Mouse (Mus musculus) heart, postnatal 0 days (tissue): ENCODE results near the gene Bnip1. TPM values are rescaled to one million over a fixed set of nuclear protein-coding genes. Genes with fewer than 3 reads are reported as not detected.

Experiments
- ATAC-seq: fragments of 200-750 bp; cut with Nextera tagmentation; 2 replicates; pipeline ENCODE4 v1.8.0; 2017; ENCODE audit warnings: low read depth, moderate number of reproducible peaks, moderate library complexity; ENCODE audit not compliant: insufficient read depth
- DNase-seq: peaks from one replicate; pipeline ENCODE4 v3.0.0-alpha.2; 2016; ENCODE audit warnings: low spot score
- H3K27ac ChIP-seq: fragments of 300-500 bp; sonication (generic); 2 replicates; pipeline ENCODE4 v1.5.1; 2014; ENCODE audit warnings: low read depth, mild to moderate bottlenecking
- H3K27me3 ChIP-seq: fragments of 300-500 bp; sonication (generic); 2 replicates; pipeline ENCODE4 v1.6.1; 2014; ENCODE audit warnings: low read length, mixed read lengths; ENCODE audit not compliant: control insufficient read depth, insufficient read depth
- H3K36me3 ChIP-seq: fragments of 300-500 bp; sonication (generic); replicated peaks from 2 replicates; pipeline ENCODE4 v1.6.1; 2014; ENCODE audit warnings: low read length, mixed read lengths; ENCODE audit not compliant: control insufficient read depth, insufficient read depth
- H3K4me1 ChIP-seq: fragments of 300-500 bp; sonication (generic); 2 replicates; pipeline ENCODE4 v1.6.1; 2014; ENCODE audit warnings: antibody characterized with exemption; ENCODE audit not compliant: control insufficient read depth, insufficient read depth
- H3K4me2 ChIP-seq: fragments of 300-500 bp; sonication (generic); 2 replicates; pipeline ENCODE4 v1.6.1; 2014; ENCODE audit warnings: low read depth, mild to moderate bottlenecking, low read length, moderate library complexity
- H3K4me3 ChIP-seq: fragments of 300-500 bp; sonication (generic); 2 replicates; pipeline ENCODE4 v1.5.1; 2014; ENCODE audit warnings: low read depth, low read length
- H3K9ac ChIP-seq: fragments of 300-500 bp; sonication (generic); replicated peaks from 2 replicates; pipeline ENCODE4 v1.6.1; 2014; ENCODE audit warnings: low read depth, low read length, mixed read lengths
- H3K9me3 ChIP-seq: fragments of 300-500 bp; sonication (generic); replicated peaks from 2 replicates; pipeline ENCODE4 v1.6.1; 2016; ENCODE audit warnings: low read length; ENCODE audit not compliant: control insufficient read depth
- CTCF ChIP-seq: IDR thresholded peaks from 2 replicates; pipeline ENCODE4 v1.5.1; 2016; ENCODE audit warnings: antibody characterized with exemption, control low read depth, low read depth
- EP300 ChIP-seq: IDR thresholded peaks from 2 replicates; pipeline ENCODE4 v1.6.1; 2016; ENCODE audit warnings: antibody characterized with exemption, low read depth
- WGBS: fragments of 180-500 bp; shearing (Covaris S2); extraction: QIAGEN DNeasy Blood & Tissue Kit; methylation state at CpG from one replicate; pipeline ENCODE4 v1.1.7; 2014; 5-methylcytosine and 5-hydroxymethylcytosine counted together
- polyA plus RNA-seq: library from polyadenylated mRNA; unstranded; fragments of >200 nt; fragmentation: Nextera tagmentation; extraction: Ambion mirVana; gene quantifications from 2 replicates; pipeline ENCODE4 v1.2.1, GENCODE M21; 2015
- total RNA-seq: library from RNA; depleted of rRNA; stranded (reverse); fragments of >200 nt; gene quantifications from 2 replicates; pipeline ENCODE4 v1.2.3, GENCODE M21; 2014; ENCODE audit warnings: low replicate concordance; rRNA removed

The Bnip1 gene
- total and polyA plus RNA-seq, 2 experiments from 2014 or later, result 50.5 to 58.6 TPM

- H3K4me2 ChIP-seq, result peak overlapping the region; percentile 74
- no peak for TF ChIP-seq CTCF
- TF ChIP-seq EP300, result no peak
- H3K27ac ChIP-seq, result peak overlapping the region; percentile 94
- ATAC-seq (no peak), DNase-seq (no peak)
- peaks cover 15% of the 10 kb centered on the region; the same call in 1 of the 2 replicates for H3K4me1 ChIP-seq
- peak overlapping the region; percentile 79 for H3K4me3 ChIP-seq
- 2% methylated on average over 82 of the region's 87 CpGs for WGBS
- H3K9me3 ChIP-seq, result no peaks in the 10 kb centered on the region
- H3K27me3 ChIP-seq, result peaks cover 66% of the 10 kb centered on the region
- peaks cover 26% of the 10 kb centered on the region; the same call in 1 of the 2 replicates for H3K36me3 ChIP-seq
- peak overlapping the region; percentile 98 for H3K9ac ChIP-seq
Observed at GRCm38 (mm10) chr17:26838911-26839717, 58.2 kb downstream of the Bnip1 start.

GRCm38 (mm10) chr17:26839718-26840438, 59.0 kb downstream of the Bnip1 start:
- TF ChIP-seq CTCF (no peak), EP300 (no peak)

GRCm38 (mm10) chr17:26840439-26840780, 59.5 kb downstream of the Bnip1 start:
- Histone ChIP-seq H3K27me3 (peaks cover 75% of the 10 kb centered on the region), H3K9me3 (no peaks in the 10 kb centered on the region), H3K36me3 (peaks cover 19% of the 10 kb centered on the region; the same call in 1 of the 2 replicates), H3K27ac (peak overlapping the region; percentile 94), H3K4me2 (peak overlapping the region; percentile 74), H3K4me1 (peaks cover 11% of the 10 kb centered on the region; the same call in 1 of the 2 replicates), H3K4me3 (peak overlapping the region; percentile 79), H3K9ac (peak overlapping the region; percentile 98)
- 17% methylated on average over 9 of the region's 9 CpGs for WGBS
- DNase-seq (no peak), ATAC-seq (no peak)
- no peak for TF ChIP-seq EP300
- no peak for TF ChIP-seq CTCF

More at GRCm38 (mm10) chr17:26839718-26840438, 59.0 kb downstream of the Bnip1 start:
- peak overlapping the region; percentile 74 for H3K4me2 ChIP-seq
- peak overlapping the region; percentile 79 for H3K4me3 ChIP-seq
- peaks cover 19% of the 10 kb centered on the region; the same call in 1 of the 2 replicates for H3K36me3 ChIP-seq
- H3K9me3 ChIP-seq, result no peaks in the 10 kb centered on the region
- 6% methylated on average over 26 of the region's 26 CpGs for WGBS
- DNase-seq, result peak; percentile 12
- H3K27ac ChIP-seq, result peak overlapping the region; percentile 94
- H3K4me1 ChIP-seq, result peaks cover 15% of the 10 kb centered on the region; the same call in 1 of the 2 replicates
- peak overlapping the region; percentile 98 for H3K9ac ChIP-seq
- peaks cover 73% of the 10 kb centered on the region for H3K27me3 ChIP-seq
- no peak for ATAC-seq

GRCm38 (mm10) chr17:26840922-26841731, 60.3 kb downstream of the Bnip1 start:
- TF ChIP-seq CTCF, result no peak
- no peak for TF ChIP-seq EP300
- Histone ChIP-seq H3K9me3 (no peaks in the 10 kb centered on the region), H3K4me2 (peak overlapping the region; percentile 74), H3K4me3 (peak overlapping the region; percentile 79), H3K27ac (peak overlapping the region; percentile 94), H3K4me1 (peaks cover 8% of the 10 kb centered on the region; the same call in 1 of the 2 replicates), H3K9ac (peak overlapping the region; percentile 98), H3K27me3 (peaks cover 76% of the 10 kb centered on the region), H3K36me3 (peaks cover 19% of the 10 kb centered on the region; the same call in 1 of the 2 replicates)
- ATAC-seq (peak; percentile 94), DNase-seq (peak; percentile 95)
- WGBS, result 4% methylated on average over 48 of the region's 48 CpGs

GRCm38 (mm10) chr17:26841981-26842380, 61.1 kb downstream of the Bnip1 start:
- 6% methylated on average over 5 of the region's 5 CpGs for WGBS
- peak overlapping the region; percentile 73 for H3K9ac ChIP-seq
- H3K9me3 ChIP-seq, result no peaks in the 10 kb centered on the region
- ATAC-seq, result peak; percentile 7
- 0 out of 2 replicates have a peak, but pooled peaks cover 7% of the 10 kb centered on the region for H3K4me1 ChIP-seq
- TF ChIP-seq CTCF (no peak), EP300 (no peak)
- H3K4me3 ChIP-seq, result peak overlapping the region; percentile 79
- H3K27ac ChIP-seq, result peak overlapping the region; percentile 94
- H3K27me3 ChIP-seq, result peaks cover 68% of the 10 kb centered on the region
- peak; percentile 66 for DNase-seq
- H3K4me2 ChIP-seq, result peak overlapping the region; percentile 70
- H3K36me3 ChIP-seq, result peaks cover 19% of the 10 kb centered on the region; the same call in 1 of the 2 replicates

Other genes starting within 250 kb of the Bnip1 start
- gene Ergic1, start 219.6 kb upstream of the Bnip1 start, total RNA-seq, result 148 and 152 TPM in 2 replicates
- gene Ergic1, start 219.6 kb upstream of the Bnip1 start, polyA plus RNA-seq, result 50.8 and 53.3 TPM in 2 replicates
- gene Dusp1, start 218.9 kb upstream of the Bnip1 start, total RNA-seq, result 105 and 114 TPM in 2 replicates
- gene Dusp1, start 218.9 kb upstream of the Bnip1 start, polyA plus RNA-seq, result 23.1 and 24.0 TPM in 2 replicates
- gene Atp6v0e, start 117.8 kb upstream of the Bnip1 start, total RNA-seq, result 224 and 298 TPM in 2 replicates
- 206 and 223 TPM in 2 replicates for gene Atp6v0e, start 117.8 kb upstream of the Bnip1 start, polyA plus RNA-seq
- 13.6 and 23.8 TPM in 2 replicates for gene Crebrf, start 65.4 kb upstream of the Bnip1 start, total RNA-seq
- gene Crebrf, start 65.4 kb upstream of the Bnip1 start, polyA plus RNA-seq, result 11.8 and 17.3 TPM in 2 replicates
- gene Nkx2-5, start 63.9 kb downstream of the Bnip1 start, total RNA-seq, result 284 and 346 TPM in 2 replicates
- gene Nkx2-5, start 63.9 kb downstream of the Bnip1 start, polyA plus RNA-seq, result 139 and 155 TPM in 2 replicates
- gene Kifc5b, start 136.0 kb downstream of the Bnip1 start, total RNA-seq, result 4.5 and 4.8 TPM in 2 replicates
- gene Kifc5b, start 136.0 kb downstream of the Bnip1 start, polyA plus RNA-seq, result 0.93 and 1.5 TPM in 2 replicates
- 13.7 and 16.3 TPM in 2 replicates for gene Phf1, start 152.0 kb downstream of the Bnip1 start, total RNA-seq
- gene Phf1, start 152.0 kb downstream of the Bnip1 start, polyA plus RNA-seq, result 6.3 and 7.2 TPM in 2 replicates
- gene Cuta, start 158.5 kb downstream of the Bnip1 start, total RNA-seq, result 80.2 and 107 TPM in 2 replicates
- gene Cuta, start 158.5 kb downstream of the Bnip1 start, polyA plus RNA-seq, result 180 and 193 TPM in 2 replicates
- gene Syngap1, start 160.2 kb downstream of the Bnip1 start, total RNA-seq, result 4.3 and 6.6 TPM in 2 replicates
- gene Syngap1, start 160.2 kb downstream of the Bnip1 start, polyA plus RNA-seq, result 0.41 and 0.45 TPM in 2 replicates
- 4.0 and 10.9 TPM in 2 replicates for gene Zbtb9, start 192.1 kb downstream of the Bnip1 start, total RNA-seq
- gene Zbtb9, start 192.1 kb downstream of the Bnip1 start, polyA plus RNA-seq, result 5.0 and 5.4 TPM in 2 replicates
- gene Bak1, start 247.9 kb downstream of the Bnip1 start, total RNA-seq, result 77.6 and 82.4 TPM in 2 replicates
- gene Bak1, start 247.9 kb downstream of the Bnip1 start, polyA plus RNA-seq, result 4.2 and 4.5 TPM in 2 replicates